Mouse (Mus musculus) limb, embryonic 11.5 days (tissue): ENCODE results near the gene Arhgap10. TPM values are rescaled to one million over a fixed set of nuclear protein-coding genes. Genes with fewer than 3 reads are reported as not detected.
"Not testable (repeated sequence)": the region's sequence is repeated elsewhere in the genome, so short reads cannot be mapped to it uniquely, and the experiment has no call there.

Source experiments
- ATAC-seq: fragments of 200-750 bp; cut with Nextera tagmentation; 2 replicates; pipeline ENCODE4 v1.8.0; 2017; ENCODE audit warnings: low read depth; ENCODE audit not compliant: insufficient number of reproducible peaks, low FRiP score, low TSS enrichment
- DNase-seq: peaks from one replicate; pipeline ENCODE4 v3.0.0-alpha.2; 2015; ENCODE audit warnings: low spot score
- H3K27ac ChIP-seq: fragments of 300-500 bp; sonication (generic); replicated peaks from 2 replicates; pipeline ENCODE4 v1.5.1; 2014; ENCODE audit warnings: low read depth, mild to moderate bottlenecking, low read length
- H3K27me3 ChIP-seq: fragments of 300-500 bp; sonication (generic); 2 replicates; pipeline ENCODE4 v1.6.1; 2014; ENCODE audit warnings: mild to moderate bottlenecking, low read length, mixed read lengths; ENCODE audit not compliant: control insufficient read depth, insufficient read depth
- H3K36me3 ChIP-seq: fragments of 300-500 bp; sonication (generic); 2 replicates; pipeline ENCODE4 v1.6.1; 2014; ENCODE audit warnings: mild to moderate bottlenecking, low read length, moderate library complexity, mixed read lengths; ENCODE audit not compliant: control insufficient read depth, insufficient read depth
- H3K4me1 ChIP-seq: fragments of 300-500 bp; sonication (generic); 2 replicates; pipeline ENCODE4 v1.6.1; 2014; ENCODE audit warnings: low read length, mixed read lengths; ENCODE audit not compliant: control insufficient read depth, insufficient read depth
- H3K4me2 ChIP-seq: fragments of 300-500 bp; sonication (generic); 2 replicates; pipeline ENCODE4 v1.6.1; 2014; ENCODE audit warnings: low read depth, mild to moderate bottlenecking, moderate library complexity; ENCODE audit not compliant: severe bottlenecking
- H3K4me3 ChIP-seq: fragments of 300-500 bp; sonication (generic); 2 replicates; pipeline ENCODE4 v1.5.1; 2014; ENCODE audit warnings: low read depth, low read length
- H3K9ac ChIP-seq: fragments of 300-500 bp; sonication (generic); 2 replicates; pipeline ENCODE4 v1.6.1; 2014; ENCODE audit warnings: mild to moderate bottlenecking, low read length
- H3K9me3 ChIP-seq: fragments of 300-500 bp; sonication (generic); 2 replicates; pipeline ENCODE4 v1.6.1; 2016; ENCODE audit warnings: low read length; ENCODE audit not compliant: control insufficient read depth
- WGBS: fragments of 180-500 bp; shearing (Covaris S2); extraction: QIAGEN DNeasy Blood & Tissue Kit; methylation state at CpG from one replicate; pipeline ENCODE4 v1.1.7; 2014; 5-methylcytosine and 5-hydroxymethylcytosine counted together
- polyA plus RNA-seq: library from polyadenylated mRNA; unstranded; fragments of >200 nt; fragmentation: Nextera tagmentation; extraction: Ambion mirVana; gene quantifications from 2 replicates; pipeline ENCODE4 v1.2.1, GENCODE M21; 2014

Arhgap10 gene
- polyA plus RNA-seq, 1 experiment from 2014 or later: 37.4 TPM

DNA sequence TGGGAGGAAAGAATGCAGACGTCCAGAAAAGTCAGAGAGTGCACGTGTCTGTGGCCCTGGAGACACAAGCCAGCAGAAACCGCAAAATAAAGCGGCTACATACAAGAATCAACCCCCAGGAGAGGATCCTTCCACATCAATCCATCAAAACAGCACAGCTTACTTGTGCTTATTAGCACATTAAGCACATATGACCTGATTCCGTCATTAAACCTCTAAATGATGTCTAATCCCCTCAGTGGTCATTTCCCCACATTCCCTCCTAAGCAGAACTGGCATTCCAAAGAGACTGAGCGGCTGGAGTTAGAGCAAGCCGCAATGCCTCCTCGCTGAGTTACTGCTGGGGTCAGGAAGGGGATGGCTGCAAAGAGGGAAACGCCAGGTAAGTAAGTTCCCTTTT, 187.4 kb downstream of the Arhgap10 start:
- Histone ChIP-seq H3K4me3 (no peak overlapping the region), H3K36me3 (no peaks in the 10 kb centered on the region), H3K9ac (no peak overlapping the region), H3K27ac (no peak overlapping the region; the same call in 1 of the 2 replicates), H3K4me1 (0 out of 2 replicates have a peak, but pooled peaks cover 2% of the 10 kb centered on the region), H3K9me3 (no peaks in the 10 kb centered on the region), H3K4me2 (no peak overlapping the region), H3K27me3 (no peaks in the 10 kb centered on the region)
- no peak for DNase-seq
- ATAC-seq: no peak
- 82% methylated on average over 9 of the region's 9 CpGs for WGBS

DNA sequence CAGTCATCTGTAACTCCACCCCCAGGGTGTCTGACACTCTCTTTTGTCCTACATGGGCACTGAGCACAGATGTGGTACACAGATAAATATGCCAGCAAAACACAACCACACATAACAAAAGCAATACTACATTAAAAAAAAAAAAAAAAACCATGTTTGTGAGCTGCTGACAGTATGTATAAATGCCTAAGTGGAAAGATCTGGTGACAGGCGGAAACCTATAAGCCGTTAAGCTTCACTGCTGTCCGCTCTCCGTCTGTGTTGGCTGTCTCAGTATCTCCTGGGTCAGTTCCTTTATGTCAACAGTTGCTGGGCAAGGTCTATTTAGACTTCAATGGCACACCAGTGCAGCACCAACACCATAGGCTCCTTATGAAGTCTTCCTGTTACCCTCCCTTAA, 188.0 kb downstream of the Arhgap10 start:
- no peaks in the 10 kb centered on the region for H3K36me3 ChIP-seq
- H3K27me3 ChIP-seq: no peaks in the 10 kb centered on the region
- no peak overlapping the region for H3K27ac ChIP-seq
- DNase-seq (no peak), ATAC-seq (no peak)
- H3K9ac ChIP-seq: no peak overlapping the region
- 89% methylated on average over 4 of the region's 4 CpGs for WGBS
- no peaks in the 10 kb centered on the region for H3K9me3 ChIP-seq
- 0 out of 2 replicates have a peak, but pooled peaks cover 2% of the 10 kb centered on the region for H3K4me1 ChIP-seq
- H3K4me3 ChIP-seq: no peak overlapping the region
- no peak overlapping the region for H3K4me2 ChIP-seq

DNA sequence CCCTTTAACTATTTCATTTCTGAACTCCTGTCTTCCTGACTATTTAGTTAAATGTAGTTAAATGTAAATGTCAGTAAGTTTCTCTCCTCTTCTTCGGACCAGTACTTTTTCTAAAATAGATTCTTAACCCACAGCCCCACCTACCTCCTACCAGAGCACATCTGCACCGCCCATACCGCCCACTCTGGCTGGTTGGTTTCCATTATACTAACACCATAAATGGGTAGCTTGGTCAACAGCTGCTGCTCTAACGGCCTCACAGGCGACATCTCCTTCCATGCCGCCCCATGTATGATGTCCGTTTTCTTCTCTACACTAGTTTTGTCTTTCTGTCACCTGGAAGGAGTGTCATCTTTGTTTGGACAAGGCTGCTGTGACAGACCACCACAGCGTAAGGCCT, 189.3 kb downstream of the Arhgap10 start:
- ATAC-seq (no peak), DNase-seq (no peak)
- 0 out of 2 replicates have a peak, but pooled peaks cover 2% of the 10 kb centered on the region for H3K4me1 ChIP-seq
- H3K4me2 ChIP-seq: no peak overlapping the region
- H3K4me3 ChIP-seq: no peak overlapping the region
- H3K27me3 ChIP-seq: no peaks in the 10 kb centered on the region
- 88% methylated on average over 8 of the region's 8 CpGs for WGBS
- H3K9ac ChIP-seq: no peak overlapping the region
- no peak overlapping the region for H3K27ac ChIP-seq
- no peaks in the 10 kb centered on the region for H3K9me3 ChIP-seq
- no peaks in the 10 kb centered on the region for H3K36me3 ChIP-seq

GRCm38 (mm10) chr8:77327326-77327725, 190.4 kb downstream of the Arhgap10 start:
- H3K27me3 ChIP-seq: no peaks in the 10 kb centered on the region
- H3K4me2 ChIP-seq: no peak overlapping the region
- WGBS: 94% methylated on average over 4 of the region's 4 CpGs
- 0 out of 2 replicates have a peak, but pooled peaks cover 2% of the 10 kb centered on the region for H3K4me1 ChIP-seq
- no peak for DNase-seq
- ATAC-seq: no peak
- no peak overlapping the region for H3K27ac ChIP-seq
- no peaks in the 10 kb centered on the region for H3K36me3 ChIP-seq
- no peak overlapping the region for H3K9ac ChIP-seq
- H3K4me3 ChIP-seq: no peak overlapping the region
- H3K9me3 ChIP-seq: no peaks in the 10 kb centered on the region

DNA sequence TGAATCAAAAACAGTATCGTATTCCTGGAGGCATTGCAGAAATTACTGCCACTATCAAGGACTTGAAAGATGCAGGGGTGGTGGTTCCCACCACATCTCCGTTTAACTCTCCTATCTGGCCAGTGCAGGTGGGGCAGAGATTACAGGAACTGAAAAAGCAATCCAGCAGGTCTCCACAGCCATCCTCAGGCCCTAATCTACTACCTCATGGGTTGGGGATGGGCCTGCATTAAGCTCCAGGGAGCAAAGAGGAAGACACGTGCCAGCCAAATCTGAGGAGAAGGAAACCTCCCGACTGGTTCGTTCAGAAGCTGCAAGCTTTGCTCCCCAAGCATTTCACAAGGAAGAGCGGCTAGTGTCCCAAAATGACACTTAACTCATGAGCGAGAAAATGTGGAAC, 195.0 kb downstream of the Arhgap10 start:
- not testable (repeated sequence) for H3K4me2 ChIP-seq, H3K27ac ChIP-seq, DNase-seq, H3K27me3 ChIP-seq, H3K9me3 ChIP-seq, H3K4me3 ChIP-seq, H3K4me1 ChIP-seq, H3K36me3 ChIP-seq, ATAC-seq, H3K9ac ChIP-seq
- 91% methylated on average over 6 of the region's 7 CpGs for WGBS

DNA sequence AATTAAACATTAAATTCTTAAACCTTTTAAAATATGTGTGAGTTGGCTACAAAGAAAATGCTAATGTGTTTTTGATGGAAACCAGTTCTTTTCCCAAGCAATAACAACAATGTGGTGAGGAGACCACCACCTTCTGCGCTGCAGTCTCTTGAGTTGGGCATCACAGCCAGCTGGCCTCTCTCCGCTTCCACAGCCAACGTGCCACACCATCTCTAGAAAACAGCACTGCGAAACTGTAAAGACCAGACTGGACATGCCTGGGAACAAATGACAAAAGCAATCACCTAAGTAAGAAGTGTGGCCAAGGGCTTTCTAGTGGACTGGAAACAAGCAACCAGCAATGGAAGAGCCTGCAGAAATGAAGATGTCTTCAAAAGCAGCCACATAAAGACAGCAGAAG, 195.9 kb downstream of the Arhgap10 start:
- H3K4me1 ChIP-seq: no peaks in the 10 kb centered on the region
- no peaks in the 10 kb centered on the region for H3K36me3 ChIP-seq
- peak; percentile 13 for DNase-seq
- no peak overlapping the region for H3K4me2 ChIP-seq
- WGBS: 87% methylated on average over 4 of the region's 4 CpGs
- no peaks in the 10 kb centered on the region for H3K27me3 ChIP-seq
- ATAC-seq: no peak
- H3K9ac ChIP-seq: no peak overlapping the region
- H3K9me3 ChIP-seq: no peaks in the 10 kb centered on the region
- H3K27ac ChIP-seq: no peak overlapping the region
- H3K4me3 ChIP-seq: no peak overlapping the region

DNA sequence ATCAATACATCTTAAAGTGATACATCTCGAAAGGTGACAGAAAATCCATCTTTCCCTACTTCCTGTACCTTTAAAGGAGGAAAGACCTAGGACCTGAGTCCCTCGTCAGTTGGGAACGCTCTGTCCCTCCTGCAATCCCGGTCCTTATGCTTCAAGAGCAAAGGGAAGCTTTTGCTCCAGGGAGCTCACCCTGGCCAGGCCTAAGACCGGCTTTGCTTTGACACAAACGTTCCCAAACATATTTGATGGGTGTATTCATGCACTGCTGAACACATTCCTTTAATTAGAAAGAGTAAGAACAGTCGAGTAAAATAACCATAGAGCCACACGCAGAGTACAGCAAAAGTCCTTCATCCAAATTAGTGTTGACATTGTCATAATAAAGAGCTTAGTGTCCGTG, 199.2 kb downstream of the Arhgap10 start:
- WGBS: 84% methylated on average over 9 of the region's 9 CpGs

DNA sequence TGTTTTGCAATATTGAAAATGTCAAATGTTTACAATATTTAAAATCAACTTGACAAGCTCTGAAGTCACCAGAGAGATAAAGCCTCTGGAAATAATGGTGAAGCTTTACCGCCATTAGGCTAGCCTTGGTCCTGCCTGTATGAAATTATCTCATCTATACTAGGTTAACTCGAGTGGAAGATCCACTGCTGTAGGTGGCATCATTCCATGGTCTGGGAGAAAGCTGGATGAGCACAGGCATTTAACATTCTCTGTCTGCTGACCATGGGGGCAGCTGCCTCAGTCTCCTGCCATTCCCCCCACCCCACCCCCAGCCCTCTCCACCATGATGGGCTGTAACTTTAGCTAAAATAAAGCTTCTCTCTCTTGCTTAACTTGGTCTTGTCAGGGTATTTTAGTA, 200.0 kb downstream of the Arhgap10 start:
- Histone ChIP-seq H3K27ac (no peak overlapping the region), H3K4me3 (no peak overlapping the region), H3K36me3 (no peaks in the 10 kb centered on the region), H3K27me3 (no peaks in the 10 kb centered on the region), H3K9ac (no peak overlapping the region), H3K9me3 (no peaks in the 10 kb centered on the region), H3K4me2 (no peak overlapping the region), H3K4me1 (no peaks in the 10 kb centered on the region)
- WGBS: 90% methylated on average over 2 of the region's 2 CpGs
- DNase-seq: no peak
- ATAC-seq: no peak

More for the DNA sequence above, 199.2 kb downstream of the Arhgap10 start:
- no peaks in the 10 kb centered on the region for H3K36me3 ChIP-seq
- no peaks in the 10 kb centered on the region for H3K27me3 ChIP-seq
- H3K4me1 ChIP-seq: no peaks in the 10 kb centered on the region
- no peak overlapping the region for H3K27ac ChIP-seq
- no peak overlapping the region for H3K4me2 ChIP-seq
- DNase-seq: peak; percentile 11
- no peaks in the 10 kb centered on the region for H3K9me3 ChIP-seq
- no peak overlapping the region for H3K9ac ChIP-seq
- no peak for ATAC-seq
- no peak overlapping the region for H3K4me3 ChIP-seq

DNA sequence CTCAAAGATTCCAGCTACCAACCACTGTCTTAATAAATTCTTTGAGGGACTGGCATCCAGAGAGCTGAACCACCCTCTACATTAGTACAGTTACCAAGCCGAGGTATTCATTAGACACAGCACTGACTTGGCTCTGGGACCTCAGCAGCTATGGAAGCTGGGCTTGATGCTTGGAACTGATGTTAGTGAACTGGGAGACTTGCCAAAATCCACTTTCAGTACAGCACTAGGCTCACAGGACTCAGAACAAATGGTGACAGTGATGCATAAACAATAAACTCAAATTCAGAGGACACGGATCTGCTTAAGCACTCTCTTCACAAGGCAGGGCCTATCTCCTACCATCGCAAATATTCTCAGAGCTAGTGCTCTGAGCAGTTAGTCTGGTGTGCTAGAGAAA, 204.8 kb downstream of the Arhgap10 start:
- Histone ChIP-seq H3K4me2 (no peak overlapping the region), H3K27ac (no peak overlapping the region), H3K4me3 (no peak overlapping the region), H3K36me3 (peaks cover 2% of the 10 kb centered on the region; the same call in 1 of the 2 replicates), H3K4me1 (no peaks in the 10 kb centered on the region), H3K9me3 (no peaks in the 10 kb centered on the region), H3K27me3 (no peaks in the 10 kb centered on the region), H3K9ac (no peak overlapping the region)
- no peak for ATAC-seq
- peak; percentile 12 for DNase-seq
- WGBS: 89% methylated on average over 3 of the region's 3 CpGs
